Mouse (Mus musculus) bone marrow, adult 2 months (tissue): Measurements from ENCODE around the gene Tsc2. TPM values are rescaled to one million over a fixed set of nuclear protein-coding genes. Genes with fewer than 3 reads are reported as not detected.
A peak's percentile ranks its signal among the peaks of the same experiment; 100 is the strongest.

Experiments used
- H3K27ac ChIP-seq: fragments of 200-500 bp; 2 replicates; pipeline ENCODE4 v1.5.1; 2012; ENCODE audit warnings: low read depth, mild to moderate bottlenecking, control low read depth, inconsistent platforms, low read length; ENCODE audit not compliant: control insufficient read depth, poor library complexity, insufficient read depth
- H3K4me1 ChIP-seq: fragments of 200-500 bp; 2 replicates; pipeline ENCODE4 v1.6.1; 2011; ENCODE audit warnings: low read length; ENCODE audit not compliant: control insufficient read depth, insufficient read depth
- H3K4me3 ChIP-seq: fragments of 200-500 bp; replicated peaks from 2 replicates; pipeline ENCODE3; 2011; ENCODE audit warnings: mild to moderate bottlenecking, low read depth, low read length, control low read depth; ENCODE audit not compliant: control insufficient read depth
- CTCF ChIP-seq: fragments of 200-500 bp; IDR thresholded peaks from 2 replicates; pipeline ENCODE4 v1.5.1; 2011; ENCODE audit warnings: low read length, control low read depth; ENCODE audit not compliant: control insufficient read depth, insufficient read depth
- POLR2A ChIP-seq: fragments of 200-500 bp; IDR thresholded peaks from 2 replicates; pipeline ENCODE4 v1.6.1; 2011; ENCODE audit warnings: low read depth, mild to moderate bottlenecking, control low read depth, low read length, borderline replicate concordance; ENCODE audit not compliant: control insufficient read depth
- WGBS: fragments of 180-500 bp; shearing (Covaris S2); methylation state at CpG from one replicate; pipeline ENCODE4 v1.1.7; 2018; 5-methylcytosine and 5-hydroxymethylcytosine counted together
- polyA plus RNA-seq: library from polyadenylated mRNA; stranded (reverse); fragments of >200 nt; gene quantifications from 2 replicates; pipeline ENCODE4 v1.2.4, GENCODE M21; 2011; ENCODE audit warnings: low replicate concordance; ENCODE audit not compliant: missing spikeins, insufficient read depth, insufficient read length

The Tsc2 gene
- polyA plus RNA-seq, 1 experiment = 92.1 TPM

GRCm38 (mm10) chr17:24557091-24557490 lies 75.3 kb downstream of the Tsc2 start:
- Histone ChIP-seq H3K27ac (no peak overlapping the region), H3K4me1 (peaks cover 2% of the 10 kb centered on the region; the same call in 1 of the 2 replicates), H3K4me3 (no peak overlapping the region)
- TF ChIP-seq CTCF (no peak), POLR2A (no peak)
- 91% methylated on average over 7 of the region's 7 CpGs for WGBS

GRCm38 (mm10) chr17:24551050-24551444 lies 81.4 kb downstream of the Tsc2 start:
- no peaks in the 10 kb centered on the region; the same call in 1 of the 2 replicates for H3K4me1 ChIP-seq
- 74% methylated on average over 3 of the region's 3 CpGs for WGBS
- TF ChIP-seq CTCF (no peak), POLR2A (no peak)
- H3K27ac ChIP-seq = no peak overlapping the region
- H3K4me3 ChIP-seq = peak overlapping the region; percentile 72

GRCm38 (mm10) chr17:24550416-24551049 lies 81.9 kb downstream of the Tsc2 start:
- no peak for TF ChIP-seq POLR2A
- TF ChIP-seq CTCF = no peak
- 3% methylated on average over 44 of the region's 44 CpGs for WGBS
- peak overlapping the region; percentile 87 for H3K27ac ChIP-seq

GRCm38 (mm10) chr17:24549618-24550415 lies 82.6 kb downstream of the Tsc2 start, which contains the start of gene Pkd1:
TSS of gene Pkd1 (plus strand) at chr17:24549834.
- H3K27ac ChIP-seq = peak within 1 kb of the TSS; percentile 87
- peak; percentile 95 for TF ChIP-seq POLR2A
- TF ChIP-seq CTCF = no peak
- WGBS = under 1% methylated on average over 72 of the region's 72 CpGs
- peak within 1 kb of the TSS; percentile 72 for H3K4me3 ChIP-seq
- H3K4me1 ChIP-seq = no peaks in the 10 kb centered on the region; the same call in 1 of the 2 replicates

More at GRCm38 (mm10) chr17:24550416-24551049, 81.9 kb downstream of the Tsc2 start:
- peak overlapping the region; percentile 72 for H3K4me3 ChIP-seq
- no peaks in the 10 kb centered on the region; the same call in 1 of the 2 replicates for H3K4me1 ChIP-seq

GRCm38 (mm10) chr17:24548921-24549617 lies 83.4 kb downstream of the Tsc2 start:
- TF ChIP-seq POLR2A (no peak), CTCF (no peak)
- peak overlapping the region; percentile 65 for H3K27ac ChIP-seq
- no peaks in the 10 kb centered on the region; the same call in 1 of the 2 replicates for H3K4me1 ChIP-seq
- peak overlapping the region; percentile 68 for H3K4me3 ChIP-seq
- WGBS = under 1% methylated on average over 23 of the region's 23 CpGs

- Histone ChIP-seq H3K4me3 (peak overlapping the region; percentile 68), H3K27ac (peak overlapping the region; percentile 65; the same call in 1 of the 2 replicates), H3K4me1 (no peaks in the 10 kb centered on the region; the same call in 1 of the 2 replicates)
- TF ChIP-seq POLR2A (no peak), CTCF (no peak)
- WGBS = 3% methylated on average over 9 of the region's 9 CpGs
Measured at GRCm38 (mm10) chr17:24548435-24548834, 84.0 kb downstream of the Tsc2 start.

- no peak for TF ChIP-seq CTCF
- TF ChIP-seq POLR2A = no peak
- Histone ChIP-seq H3K27ac (no peak overlapping the region), H3K4me1 (no peaks in the 10 kb centered on the region; the same call in 1 of the 2 replicates), H3K4me3 (no peak overlapping the region)
- 81% methylated on average over 3 of the region's 3 CpGs for WGBS
Measured at GRCm38 (mm10) chr17:24546234-24546633, 86.2 kb downstream of the Tsc2 start.

Other genes with a start within 250 kb of the Tsc2 start
- 53.5 and 73.6 TPM in 2 replicates for gene Rnps1, start 218.1 kb downstream of the Tsc2 start, polyA plus RNA-seq
- 10.7 and 11.8 TPM in 2 replicates for gene Eci1, start 206.0 kb downstream of the Tsc2 start, polyA plus RNA-seq
- gene Dnase1l2, start 189.5 kb downstream of the Tsc2 start, polyA plus RNA-seq = 5.0 and 21.3 TPM in 2 replicates
- 34.5 and 70.1 TPM in 2 replicates for gene E4f1, start 162.3 kb downstream of the Tsc2 start, polyA plus RNA-seq
- gene Pgp, start 162.2 kb downstream of the Tsc2 start, polyA plus RNA-seq = 33.0 and 34.7 TPM in 2 replicates
- 3.3 TPM in 1 of 2 replicates, not detected in the other for gene Bricd5, start 158.7 kb downstream of the Tsc2 start, polyA plus RNA-seq
- 9.8 and 22.9 TPM in 2 replicates for gene Mlst8, start 153.6 kb downstream of the Tsc2 start, polyA plus RNA-seq
- not detected in 2 replicates for gene Caskin1, start 144.0 kb downstream of the Tsc2 start, polyA plus RNA-seq
- 79.2 and 108 TPM in 2 replicates for gene Traf7, start 104.7 kb downstream of the Tsc2 start, polyA plus RNA-seq
- not detected in 2 replicates for gene Rab26, start 98.4 kb downstream of the Tsc2 start, polyA plus RNA-seq
- 10.4 and 17.9 TPM in 2 replicates for gene Pkd1, start 82.8 kb downstream of the Tsc2 start, polyA plus RNA-seq
- 4.6 and 6.5 TPM in 2 replicates for gene Nthl1, start 50 bp upstream of the Tsc2 start, polyA plus RNA-seq
- gene Slc9a3r2, start 17.7 kb upstream of the Tsc2 start, polyA plus RNA-seq = 5.2 and 5.9 TPM in 2 replicates
- not detected in 2 replicates for gene Npw, start 25.8 kb upstream of the Tsc2 start, polyA plus RNA-seq
- gene Zfp598, start 37.1 kb upstream of the Tsc2 start, polyA plus RNA-seq = 19.6 and 29.3 TPM in 2 replicates
- gene Syngr3, start 57.3 kb upstream of the Tsc2 start, polyA plus RNA-seq = not detected in 2 replicates
- 19.3 and 42.9 TPM in 2 replicates for gene Gfer, start 63.5 kb upstream of the Tsc2 start, polyA plus RNA-seq
- gene Noxo1, start 63.6 kb upstream of the Tsc2 start, polyA plus RNA-seq = 2.1 and 2.5 TPM in 2 replicates
- gene Tbl3, start 75.0 kb upstream of the Tsc2 start, polyA plus RNA-seq = 19.4 and 28.1 TPM in 2 replicates
- gene Rnf151, start 85.4 kb upstream of the Tsc2 start, polyA plus RNA-seq = not detected in 2 replicates
- 828 and 1,146 TPM in 2 replicates for gene Rps2, start 85.5 kb upstream of the Tsc2 start, polyA plus RNA-seq
- 150 and 172 TPM in 2 replicates for gene Ndufb10, start 91.8 kb upstream of the Tsc2 start, polyA plus RNA-seq
- 2.5 TPM in 1 of 2 replicates, not detected in the other for gene Rpl3l, start 95.2 kb upstream of the Tsc2 start, polyA plus RNA-seq
- gene Msrb1, start 104.0 kb upstream of the Tsc2 start, polyA plus RNA-seq = 106 and 309 TPM in 2 replicates
- 2.2 TPM in 1 of 2 replicates, not detected in the other for gene Hs3st6, start 120.4 kb upstream of the Tsc2 start, polyA plus RNA-seq
- gene Meiob, start 171.7 kb upstream of the Tsc2 start, polyA plus RNA-seq = 0.77 TPM in 1 of 2 replicates, not detected in the other
- 92.4 and 146 TPM in 2 replicates for gene Hagh, start 207.5 kb upstream of the Tsc2 start, polyA plus RNA-seq
- 51.5 and 67.1 TPM in 2 replicates for gene Fahd1, start 217.7 kb upstream of the Tsc2 start, polyA plus RNA-seq
- not detected in 2 replicates for gene Igfals, start 233.4 kb upstream of the Tsc2 start, polyA plus RNA-seq